Mouse (Mus musculus): ENCODE results near the gene Ankrd9.

GRCm38 (mm10) chr12:110983714-110984113 lies 4.9 kb upstream of the Ankrd9 start:
- TF ChIP-seq POLR2A (IDR thresholded peaks at IDR 0.05; ENCODE audit: control insufficient read depth, low read depth, low read length) (no peak), CTCF (IDR thresholded peaks at IDR 0.05; ENCODE audit: control insufficient read depth, insufficient read depth, insufficient replicate concordance, low read depth, low read length) (no peak)

All from testis, adult 2 months (tissue).